Mouse (Mus musculus) ES-Bruce4 (cell line): ENCODE results near the gene Lrrc66. TPM values are rescaled to one million over a fixed set of nuclear protein-coding genes. Genes with fewer than 3 reads are reported as not detected.

ENCODE experiments used
- H3K27ac ChIP-seq: 2 replicates; pipeline ENCODE4 v1.5.1; 2012; ENCODE audit warnings: low read length, inconsistent platforms; ENCODE audit not compliant: insufficient read depth
- H3K27me3 ChIP-seq: 2 replicates; pipeline ENCODE4 v1.6.1; 2012; ENCODE audit warnings: mild to moderate bottlenecking, low read length, inconsistent platforms; ENCODE audit not compliant: control insufficient read depth, poor library complexity, insufficient read depth, severe bottlenecking
- H3K36me3 ChIP-seq: 2 replicates; pipeline ENCODE4 v1.6.1; 2012; ENCODE audit warnings: inconsistent platforms, mild to moderate bottlenecking, low read length, moderate library complexity; ENCODE audit not compliant: control insufficient read depth, poor library complexity, insufficient read depth, severe bottlenecking
- H3K4me1 ChIP-seq: one replicate; pipeline ENCODE4 v1.8.1; 2011; ENCODE audit warnings: low read length; ENCODE audit not compliant: control insufficient read depth, insufficient read depth
- H3K4me3 ChIP-seq: 2 replicates; pipeline ENCODE4 v1.5.1; 2011; ENCODE audit warnings: low read depth, mild to moderate bottlenecking, low read length
- H3K9ac ChIP-seq: 2 replicates; pipeline ENCODE4 v1.6.1; 2012; ENCODE audit warnings: low read depth, mild to moderate bottlenecking, inconsistent platforms; ENCODE audit not compliant: poor library complexity, severe bottlenecking
- H3K9me3 ChIP-seq: replicated peaks from 2 replicates; pipeline ENCODE4 v1.6.1; 2012; ENCODE audit warnings: mild to moderate bottlenecking, low read length, inconsistent platforms; ENCODE audit not compliant: control insufficient read depth, poor library complexity, insufficient read depth, severe bottlenecking
- CTCF ChIP-seq: IDR thresholded peaks from one replicate; pipeline ENCODE4 v1.8.1; 2011; ENCODE audit warnings: low read depth, low read length
- EP300 ChIP-seq: IDR thresholded peaks from 2 replicates; pipeline ENCODE4 v1.6.1; 2011; ENCODE audit warnings: low read depth, low read length; ENCODE audit not compliant: insufficient read depth
- POLR2A ChIP-seq: IDR thresholded peaks from one replicate; pipeline ENCODE4 v1.8.1; 2011; ENCODE audit warnings: low read length; ENCODE audit not compliant: insufficient read depth
- polyA plus RNA-seq: library from polyadenylated mRNA; stranded (reverse); fragments of >200 nt; gene quantifications from 2 replicates; pipeline ENCODE4 v1.2.4, GENCODE M21; 2011; ENCODE audit warnings: low read depth; ENCODE audit not compliant: missing spikeins, insufficient read depth, insufficient read length

The Lrrc66 gene
- polyA plus RNA-seq, 1 experiment = not detected

DNA sequence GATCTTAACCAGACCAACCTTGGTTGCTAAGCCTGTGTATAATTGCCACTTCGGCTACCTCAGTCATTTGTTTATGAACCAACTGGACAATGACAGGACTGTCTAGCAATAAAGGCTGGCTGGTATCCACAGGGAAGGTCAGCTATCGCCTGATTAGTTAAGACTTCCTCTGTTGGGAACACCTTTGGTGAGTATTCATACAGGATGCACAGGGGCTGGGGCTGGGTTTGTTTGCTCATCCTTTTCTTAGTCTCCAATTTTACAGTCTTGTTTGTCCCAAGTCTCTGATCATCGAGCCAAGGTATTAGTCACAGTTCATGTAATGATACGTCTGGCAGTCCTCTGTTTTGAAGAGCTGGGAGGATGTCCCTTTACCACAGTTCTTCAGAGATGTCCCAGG, 65.4 kb downstream of the Lrrc66 start:
- Histone ChIP-seq H3K27ac (no peak overlapping the region), H3K36me3 (no peaks in the 10 kb centered on the region), H3K4me1 (no peaks in the 10 kb centered on the region), H3K4me3 (no peak overlapping the region), H3K9ac (no peak overlapping the region), H3K27me3 (no peaks in the 10 kb centered on the region), H3K9me3 (no peaks in the 10 kb centered on the region)
- TF ChIP-seq CTCF = no peak
- no peak for TF ChIP-seq POLR2A
- no peak for TF ChIP-seq EP300

GRCm38 (mm10) chr5:73566119-73566518, 66.2 kb downstream of the Lrrc66 start:
- H3K9ac ChIP-seq = no peak overlapping the region
- no peak overlapping the region for H3K4me3 ChIP-seq
- no peak for TF ChIP-seq POLR2A
- H3K9me3 ChIP-seq = no peaks in the 10 kb centered on the region
- H3K4me1 ChIP-seq = no peaks in the 10 kb centered on the region
- no peaks in the 10 kb centered on the region for H3K27me3 ChIP-seq
- H3K36me3 ChIP-seq = no peaks in the 10 kb centered on the region
- H3K27ac ChIP-seq = no peak overlapping the region

- Histone ChIP-seq H3K27ac (no peak overlapping the region), H3K4me1 (no peaks in the 10 kb centered on the region), H3K9me3 (no peaks in the 10 kb centered on the region), H3K27me3 (no peaks in the 10 kb centered on the region), H3K36me3 (0 out of 2 replicates have a peak, but pooled peaks cover 2% of the 10 kb centered on the region), H3K4me3 (no peak overlapping the region), H3K9ac (no peak overlapping the region)
- TF ChIP-seq POLR2A (no peak), EP300 (no peak), CTCF (no peak)
Observed at GRCm38 (mm10) chr5:73564038-73564437, 68.3 kb downstream of the Lrrc66 start.

GRCm38 (mm10) chr5:73558756-73559155, 73.6 kb downstream of the Lrrc66 start:
- no peak overlapping the region for H3K9ac ChIP-seq
- no peak overlapping the region for H3K4me3 ChIP-seq
- no peak overlapping the region for H3K27ac ChIP-seq
- no peaks in the 10 kb centered on the region for H3K27me3 ChIP-seq
- no peaks in the 10 kb centered on the region for H3K4me1 ChIP-seq
- 0 out of 2 replicates have a peak, but pooled peaks cover 4% of the 10 kb centered on the region for H3K9me3 ChIP-seq
- H3K36me3 ChIP-seq = 0 out of 2 replicates have a peak, but pooled peaks cover 5% of the 10 kb centered on the region
- no peak for TF ChIP-seq CTCF
- TF ChIP-seq POLR2A = no peak
- no peak for TF ChIP-seq EP300

DNA sequence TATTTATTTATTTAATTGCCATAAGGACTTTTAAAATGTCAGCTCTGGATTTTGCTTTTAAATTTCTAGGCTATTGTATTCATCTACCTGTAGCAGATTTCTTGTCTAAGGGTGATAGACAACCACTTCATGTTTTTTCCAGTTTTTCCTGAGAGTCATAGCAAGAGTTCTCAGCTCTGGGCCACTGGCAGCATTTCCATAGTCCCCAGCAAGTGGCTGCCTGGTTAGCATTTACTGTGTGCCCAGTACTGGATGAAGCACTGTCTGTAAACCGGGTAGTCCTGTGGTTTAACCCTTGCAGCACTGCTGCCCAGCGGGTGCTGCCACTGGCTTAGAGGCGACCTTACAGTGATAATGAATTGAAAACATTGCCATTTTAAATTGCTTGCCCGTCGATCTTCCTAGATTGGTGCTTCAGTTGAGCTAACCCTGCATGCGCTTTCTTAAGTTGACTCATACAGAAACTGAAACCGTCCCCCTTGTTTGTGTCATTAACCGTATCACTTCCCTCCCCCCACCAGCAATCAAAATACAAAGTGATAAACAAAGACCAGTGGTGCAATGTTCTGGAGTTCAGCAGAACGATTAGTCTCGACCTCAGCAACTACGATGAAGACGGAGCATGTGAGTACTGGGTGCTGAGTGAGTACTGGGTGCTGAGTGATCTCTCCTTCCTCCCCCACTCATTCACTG, 75.4 kb downstream of the Lrrc66 start:
- H3K9me3 ChIP-seq = 0 out of 2 replicates have a peak, but pooled peaks cover 4% of the 10 kb centered on the region
- no peak for TF ChIP-seq CTCF
- no peak for TF ChIP-seq POLR2A
- no peak for TF ChIP-seq EP300
- H3K27ac ChIP-seq = no peak overlapping the region
- no peak overlapping the region for H3K9ac ChIP-seq
- H3K27me3 ChIP-seq = no peaks in the 10 kb centered on the region
- H3K36me3 ChIP-seq = 0 out of 2 replicates have a peak, but pooled peaks cover 5% of the 10 kb centered on the region
- no peaks in the 10 kb centered on the region for H3K4me1 ChIP-seq
- H3K4me3 ChIP-seq = no peak overlapping the region

Other genes starting within 250 kb of the Lrrc66 start
- gene Cwh43, start 226.5 kb downstream of the Lrrc66 start, polyA plus RNA-seq = not detected in 2 replicates
- 32.9 and 34.1 TPM in 2 replicates for gene Dcun1d4, start 151.5 kb downstream of the Lrrc66 start, polyA plus RNA-seq
- 3.4 and 4.2 TPM in 2 replicates for gene Sgcb, start 15.3 kb upstream of the Lrrc66 start, polyA plus RNA-seq
- not detected in 2 replicates for gene Spata18, start 18.9 kb upstream of the Lrrc66 start, polyA plus RNA-seq